Mouse (Mus musculus) liver, embryonic 15.5 days (tissue): ENCODE measurements around the gene Tmem266. TPM values are rescaled to one million over a fixed set of nuclear protein-coding genes. Genes with fewer than 3 reads are reported as not detected.

ENCODE experiments used
- ATAC-seq: fragments of 200-750 bp; cut with Nextera tagmentation; 2 replicates; pipeline ENCODE4 v1.8.0; 2017; ENCODE audit warnings: moderate number of reproducible peaks, mild to moderate bottlenecking, moderate library complexity; ENCODE audit not compliant: insufficient read depth
- H3K27ac ChIP-seq: fragments of 300-500 bp; sonication (generic); replicated peaks from 2 replicates; pipeline ENCODE4 v1.5.1; 2015; ENCODE audit warnings: mild to moderate bottlenecking, inconsistent platforms
- H3K27me3 ChIP-seq: fragments of 300-500 bp; sonication (generic); 2 replicates; pipeline ENCODE4 v1.6.1; 2015; ENCODE audit warnings: mild to moderate bottlenecking, inconsistent platforms
- H3K36me3 ChIP-seq: fragments of 300-500 bp; sonication (generic); replicated peaks from 2 replicates; pipeline ENCODE4 v1.6.1; 2015; ENCODE audit warnings: moderate library complexity, mild to moderate bottlenecking, inconsistent platforms
- H3K4me1 ChIP-seq: fragments of 300-500 bp; sonication (generic); replicated peaks from 2 replicates; pipeline ENCODE4 v1.6.1; 2015; ENCODE audit warnings: inconsistent platforms
- H3K4me2 ChIP-seq: fragments of 300-500 bp; sonication (generic); 2 replicates; pipeline ENCODE4 v1.6.1; 2015; ENCODE audit warnings: moderate library complexity, mild to moderate bottlenecking, inconsistent platforms
- H3K4me3 ChIP-seq: fragments of 300-500 bp; sonication (generic); replicated peaks from 2 replicates; pipeline ENCODE4 v1.5.1; 2015; ENCODE audit warnings: mild to moderate bottlenecking, inconsistent platforms
- H3K9ac ChIP-seq: fragments of 300-500 bp; sonication (generic); 2 replicates; pipeline ENCODE4 v1.6.1; 2015; ENCODE audit warnings: moderate library complexity, mild to moderate bottlenecking, inconsistent platforms
- H3K9me3 ChIP-seq: fragments of 300-500 bp; sonication (generic); replicated peaks from 2 replicates; pipeline ENCODE4 v1.6.1; 2016; ENCODE audit warnings: inconsistent platforms
- WGBS: fragments of 180-500 bp; shearing (Covaris S2); methylation state at CpG from one replicate; pipeline ENCODE4 v1.1.7; 2015; ENCODE audit warnings: mixed read lengths; ENCODE audit not compliant: insufficient replicate concordance; 5-methylcytosine and 5-hydroxymethylcytosine counted together
- polyA plus RNA-seq: library from polyadenylated mRNA; unstranded; fragments of >200 nt; fragmentation: Nextera tagmentation; extraction: Ambion mirVana; gene quantifications from 2 replicates; pipeline ENCODE4 v1.2.1, GENCODE M21; 2015

Tmem266 gene
- polyA plus RNA-seq, 1 experiment from 2014 or later, result not detected

GRCm38 (mm10) chr9:55368011-55368410 is 41.3 kb downstream of the Tmem266 start:
- no peaks in the 10 kb centered on the region for H3K27me3 ChIP-seq
- H3K4me2 ChIP-seq, result no peak overlapping the region
- H3K27ac ChIP-seq, result no peak overlapping the region
- no peaks in the 10 kb centered on the region for H3K4me1 ChIP-seq
- H3K9me3 ChIP-seq, result no peaks in the 10 kb centered on the region
- 34% methylated on average over 3 of the region's 3 CpGs for WGBS
- H3K36me3 ChIP-seq, result no peaks in the 10 kb centered on the region
- H3K4me3 ChIP-seq, result no peak overlapping the region
- no peak for ATAC-seq
- H3K9ac ChIP-seq, result no peak overlapping the region

- Histone ChIP-seq H3K36me3 (no peaks in the 10 kb centered on the region), H3K9ac (no peak overlapping the region), H3K4me1 (no peaks in the 10 kb centered on the region), H3K27ac (no peak overlapping the region), H3K4me3 (no peak overlapping the region), H3K9me3 (no peaks in the 10 kb centered on the region), H3K27me3 (no peaks in the 10 kb centered on the region), H3K4me2 (no peak overlapping the region)
- WGBS, result 53% methylated on average over 7 of the region's 7 CpGs
- ATAC-seq, result no peak
These were observed 45.2 kb downstream of the Tmem266 start for GRCm38 (mm10) chr9:55371908-55372307.

- 64% methylated on average over 10 of the region's 10 CpGs for WGBS
- Histone ChIP-seq H3K36me3 (no peaks in the 10 kb centered on the region), H3K4me2 (no peak overlapping the region), H3K9ac (no peak overlapping the region), H3K27me3 (no peaks in the 10 kb centered on the region), H3K4me3 (no peak overlapping the region), H3K4me1 (no peaks in the 10 kb centered on the region), H3K27ac (no peak overlapping the region), H3K9me3 (no peaks in the 10 kb centered on the region)
- no peak for ATAC-seq
These were observed 51.0 kb downstream of the Tmem266 start for GRCm38 (mm10) chr9:55377603-55378250.

- Histone ChIP-seq H3K27ac (no peak overlapping the region), H3K9me3 (no peaks in the 10 kb centered on the region), H3K9ac (no peak overlapping the region), H3K36me3 (no peaks in the 10 kb centered on the region), H3K4me3 (no peak overlapping the region), H3K4me2 (no peak overlapping the region), H3K27me3 (no peaks in the 10 kb centered on the region), H3K4me1 (no peaks in the 10 kb centered on the region)
- 62% methylated on average over 4 of the region's 4 CpGs for WGBS
- ATAC-seq, result no peak
These were observed 54.7 kb downstream of the Tmem266 start for GRCm38 (mm10) chr9:55381456-55381855.

GRCm38 (mm10) chr9:55382441-55382840 is 55.7 kb downstream of the Tmem266 start:
- no peak overlapping the region for H3K4me3 ChIP-seq
- no peaks in the 10 kb centered on the region for H3K9me3 ChIP-seq
- H3K4me1 ChIP-seq, result no peaks in the 10 kb centered on the region

GRCm38 (mm10) chr9:55386117-55386516 is 59.4 kb downstream of the Tmem266 start:
- no peak overlapping the region for H3K4me3 ChIP-seq
- no peak for ATAC-seq
- H3K4me1 ChIP-seq, result no peaks in the 10 kb centered on the region
- no peaks in the 10 kb centered on the region for H3K9me3 ChIP-seq
- no peaks in the 10 kb centered on the region for H3K36me3 ChIP-seq
- H3K27me3 ChIP-seq, result no peaks in the 10 kb centered on the region
- no peak overlapping the region for H3K9ac ChIP-seq
- no peak overlapping the region for H3K27ac ChIP-seq
- WGBS, result 81% methylated on average over 4 of the region's 4 CpGs
- H3K4me2 ChIP-seq, result no peak overlapping the region

More at GRCm38 (mm10) chr9:55382441-55382840, 55.7 kb downstream of the Tmem266 start:
- 28% methylated on average over 5 of the region's 5 CpGs for whole genome bisulfite sequencing
- no peak overlapping the region for H3K27ac ChIP-seq
- H3K9ac ChIP-seq, result no peak overlapping the region
- H3K4me2 ChIP-seq, result no peak overlapping the region
- no peak for ATAC-seq
- H3K36me3 ChIP-seq, result no peaks in the 10 kb centered on the region
- H3K27me3 ChIP-seq, result no peaks in the 10 kb centered on the region

GRCm38 (mm10) chr9:55387862-55388505 is 61.3 kb downstream of the Tmem266 start:
- 32% methylated on average over 14 of the region's 14 CpGs for WGBS
- no peak overlapping the region for H3K4me2 ChIP-seq
- H3K4me3 ChIP-seq, result no peak overlapping the region
- H3K27me3 ChIP-seq, result peaks cover 2% of the 10 kb centered on the region; the same call in 1 of the 2 replicates
- H3K27ac ChIP-seq, result no peak overlapping the region
- H3K9me3 ChIP-seq, result no peaks in the 10 kb centered on the region
- H3K36me3 ChIP-seq, result no peaks in the 10 kb centered on the region
- no peak overlapping the region for H3K9ac ChIP-seq
- ATAC-seq, result no peak
- no peaks in the 10 kb centered on the region; the same call in 1 of the 2 replicates for H3K4me1 ChIP-seq

- H3K4me2 ChIP-seq, result no peak overlapping the region
- no peak for ATAC-seq
- no peaks in the 10 kb centered on the region for H3K36me3 ChIP-seq
- no peak overlapping the region for H3K9ac ChIP-seq
- peaks cover 10% of the 10 kb centered on the region; the same call in 1 of the 2 replicates for H3K27me3 ChIP-seq
- H3K4me1 ChIP-seq, result no peaks in the 10 kb centered on the region; the same call in 1 of the 2 replicates
- 29% methylated on average over 17 of the region's 17 CpGs for WGBS
- no peak overlapping the region for H3K4me3 ChIP-seq
- no peak overlapping the region for H3K27ac ChIP-seq
- no peaks in the 10 kb centered on the region for H3K9me3 ChIP-seq
These were observed 65.4 kb downstream of the Tmem266 start for GRCm38 (mm10) chr9:55391909-55392658.

- peaks cover 10% of the 10 kb centered on the region; the same call in 1 of the 2 replicates for H3K27me3 ChIP-seq
- no peak for ATAC-seq
- H3K4me3 ChIP-seq, result no peak overlapping the region
- WGBS, result 16% methylated on average over 1 of the region's 1 CpGs
- no peaks in the 10 kb centered on the region for H3K36me3 ChIP-seq
- H3K9me3 ChIP-seq, result no peaks in the 10 kb centered on the region
- H3K9ac ChIP-seq, result no peak overlapping the region
- no peak overlapping the region for H3K27ac ChIP-seq
- H3K4me2 ChIP-seq, result no peak overlapping the region
- H3K4me1 ChIP-seq, result no peaks in the 10 kb centered on the region; the same call in 1 of the 2 replicates
These were observed 68.9 kb downstream of the Tmem266 start for GRCm38 (mm10) chr9:55395650-55396049.

GRCm38 (mm10) chr9:55398985-55399554 is 72.4 kb downstream of the Tmem266 start:
- no peaks in the 10 kb centered on the region for H3K36me3 ChIP-seq
- no peak overlapping the region for H3K4me3 ChIP-seq
- ATAC-seq, result no peak
- H3K4me2 ChIP-seq, result no peak overlapping the region
- 65% methylated on average over 7 of the region's 7 CpGs for WGBS
- no peak overlapping the region for H3K27ac ChIP-seq
- no peaks in the 10 kb centered on the region for H3K27me3 ChIP-seq
- no peak overlapping the region for H3K9ac ChIP-seq
- H3K9me3 ChIP-seq, result no peaks in the 10 kb centered on the region
- H3K4me1 ChIP-seq, result no peaks in the 10 kb centered on the region

GRCm38 (mm10) chr9:55402276-55402675 is 75.6 kb downstream of the Tmem266 start:
- WGBS, result 64% methylated on average over 7 of the region's 7 CpGs
- no peak overlapping the region for H3K4me3 ChIP-seq
- no peak overlapping the region for H3K4me2 ChIP-seq
- no peaks in the 10 kb centered on the region for H3K9me3 ChIP-seq
- no peak for ATAC-seq
- no peaks in the 10 kb centered on the region for H3K4me1 ChIP-seq
- H3K27ac ChIP-seq, result no peak overlapping the region
- no peaks in the 10 kb centered on the region for H3K27me3 ChIP-seq
- no peak overlapping the region for H3K9ac ChIP-seq
- H3K36me3 ChIP-seq, result no peaks in the 10 kb centered on the region
